Mouse (Mus musculus) c-Kit-positive CD71-positive TER-119-positive erythroid progenitor cells, embryonic 14.5 days (primary cell): Measurements from ENCODE around the gene Lrch1.

Experiments used
- DNase-seq: peaks from one replicate; pipeline ENCODE4 v3.0.0-alpha.2; 2013; ENCODE audit warnings: low spot score

Lrch1 gene

GRCm38 (mm10) chr14:74947376-74948013, at the start of gene Lrch1:
Gene Lrch1 (minus strand): TSS chr14:74947876.
- peak; percentile 73 for DNase-seq

DNA sequence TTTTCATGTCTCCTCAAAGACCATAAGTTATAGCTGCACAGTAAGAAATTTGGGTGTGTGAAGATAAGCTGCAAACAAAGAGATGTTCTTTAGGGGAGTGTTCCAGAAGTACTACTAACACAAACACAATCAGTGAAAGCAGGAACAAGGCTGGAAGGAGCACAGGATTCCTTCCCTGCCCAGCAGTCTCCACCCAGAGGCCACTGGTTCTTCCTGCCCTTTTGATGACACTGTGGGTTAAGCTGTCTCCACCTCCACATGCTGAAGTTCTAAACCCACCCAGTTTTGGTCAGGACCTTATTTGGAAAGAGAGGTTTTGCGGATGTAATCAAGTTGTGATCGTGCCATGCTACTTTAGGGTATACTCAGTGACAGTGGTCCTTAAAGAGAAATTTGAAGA, 49.4 kb upstream of the Lrch1 start:
- DNase-seq = no peak

- DNase-seq = no peak
Observed at GRCm38 (mm10) chr14:74996556-74996955, 48.9 kb upstream of the Lrch1 start.

DNA sequence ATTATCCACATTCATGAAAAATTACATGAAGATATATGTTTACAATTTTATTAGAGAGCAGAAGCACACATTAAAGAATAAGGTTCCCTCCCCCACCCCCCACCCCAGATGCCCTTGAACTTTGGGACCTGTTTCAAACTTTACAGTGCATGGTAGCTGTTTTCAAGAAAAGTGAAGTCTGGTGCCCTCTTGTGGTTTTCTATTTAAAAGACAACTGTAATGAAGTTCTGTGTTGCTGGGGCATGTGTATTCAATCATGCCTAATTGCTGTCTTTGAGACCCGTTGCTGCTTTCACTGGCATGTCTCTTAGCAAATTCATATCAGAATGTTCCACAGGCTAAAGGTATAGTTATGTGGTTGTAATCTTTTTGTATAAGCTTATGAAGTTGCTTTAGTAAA, 42.8 kb upstream of the Lrch1 start:
- DNase-seq = peak; percentile 81

- no peak for DNase-seq
Observed at GRCm38 (mm10) chr14:74989909-74990308, 42.2 kb upstream of the Lrch1 start.

- DNase-seq = no peak
Observed at GRCm38 (mm10) chr14:74989322-74989721, 41.6 kb upstream of the Lrch1 start.

DNA sequence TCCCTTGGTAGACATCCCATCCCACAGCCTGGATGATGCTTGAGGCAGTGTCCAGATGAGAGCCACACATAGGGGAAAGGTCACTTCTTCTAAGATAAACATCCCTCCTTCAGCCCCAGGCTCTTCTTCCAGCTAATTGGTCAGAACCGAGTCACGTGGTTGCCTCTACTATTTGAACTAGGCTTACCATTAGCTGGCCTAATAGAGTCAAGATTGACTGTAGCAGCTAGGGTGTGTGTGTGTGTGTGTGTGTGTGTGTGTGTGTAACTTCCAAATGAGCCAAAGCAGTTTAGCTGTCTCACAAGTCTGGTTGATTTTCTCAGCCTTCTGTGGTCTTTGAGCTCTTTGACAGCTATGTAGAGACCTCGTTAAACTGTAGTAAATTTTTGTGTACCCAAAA, 38.9 kb upstream of the Lrch1 start:
- DNase-seq = no peak

- no peak for DNase-seq
Observed at GRCm38 (mm10) chr14:74985658-74986057, 38.0 kb upstream of the Lrch1 start.

DNA sequence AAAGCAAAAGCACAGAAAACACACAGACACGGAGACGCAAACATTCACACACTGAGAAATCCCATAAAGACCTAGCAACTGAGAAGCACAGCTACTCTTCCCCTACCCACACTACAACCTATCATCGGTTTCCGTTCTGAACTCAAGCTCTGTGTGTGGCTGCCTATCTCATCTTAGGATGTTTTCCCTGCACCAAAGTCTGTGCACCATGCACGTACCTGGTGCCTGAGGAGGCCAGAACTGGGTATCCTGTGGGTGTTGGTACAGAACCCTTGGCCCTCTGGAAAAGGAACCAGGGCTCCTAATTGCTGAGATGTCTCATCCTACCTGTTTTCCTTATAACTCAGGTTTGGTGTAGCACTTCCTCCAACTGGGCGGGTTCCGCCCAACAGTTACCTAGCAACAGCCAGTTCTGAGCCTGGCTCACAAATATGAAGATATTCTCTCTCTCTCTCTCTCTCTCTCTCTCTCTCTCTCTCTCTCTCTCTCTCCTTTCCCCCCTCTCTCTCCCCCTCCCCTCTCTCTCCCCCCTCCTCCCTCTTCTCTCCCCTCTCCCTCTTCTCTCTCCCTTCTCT, 37.2 kb upstream of the Lrch1 start:
- DNase-seq = no peak

DNA sequence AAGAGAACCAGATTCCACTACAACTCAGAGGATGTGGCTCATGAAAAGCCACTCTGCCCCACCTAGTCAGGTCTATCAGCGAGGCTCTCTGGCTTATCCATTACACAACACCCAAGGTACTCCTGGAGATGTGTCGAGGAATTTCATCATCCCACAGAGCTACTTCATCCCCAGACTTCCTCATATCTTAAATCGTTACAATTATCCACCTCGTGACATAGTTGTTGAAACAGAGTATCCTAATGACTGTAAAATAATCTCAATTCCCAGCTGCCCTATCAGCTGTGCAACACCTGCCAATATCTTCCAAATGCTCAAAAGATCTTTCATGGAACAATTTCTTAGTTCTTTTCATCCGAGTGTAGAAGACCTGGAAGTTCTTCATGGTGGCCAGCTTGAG, 35.4 kb upstream of the Lrch1 start:
- no peak for DNase-seq

DNA sequence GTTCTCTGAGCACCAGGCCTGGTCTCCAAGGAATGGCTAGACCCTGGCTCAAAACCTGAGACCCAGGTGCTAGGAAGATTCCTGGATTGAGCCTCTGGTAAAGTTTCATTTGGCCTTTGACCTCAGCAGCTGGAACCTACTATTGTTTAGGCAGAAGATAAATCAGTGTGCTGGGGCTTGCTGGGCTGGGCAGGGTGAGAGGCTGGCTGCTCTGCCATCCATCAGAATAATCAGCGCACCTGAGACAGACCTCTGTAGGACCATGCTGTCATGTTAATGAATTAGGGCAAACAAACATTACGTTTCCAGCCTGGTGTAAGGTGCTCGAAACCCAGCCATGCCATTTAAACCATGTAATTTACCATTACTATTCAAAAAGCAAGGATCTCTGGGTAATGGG, 33.3 kb upstream of the Lrch1 start:
- DNase-seq = no peak

DNA sequence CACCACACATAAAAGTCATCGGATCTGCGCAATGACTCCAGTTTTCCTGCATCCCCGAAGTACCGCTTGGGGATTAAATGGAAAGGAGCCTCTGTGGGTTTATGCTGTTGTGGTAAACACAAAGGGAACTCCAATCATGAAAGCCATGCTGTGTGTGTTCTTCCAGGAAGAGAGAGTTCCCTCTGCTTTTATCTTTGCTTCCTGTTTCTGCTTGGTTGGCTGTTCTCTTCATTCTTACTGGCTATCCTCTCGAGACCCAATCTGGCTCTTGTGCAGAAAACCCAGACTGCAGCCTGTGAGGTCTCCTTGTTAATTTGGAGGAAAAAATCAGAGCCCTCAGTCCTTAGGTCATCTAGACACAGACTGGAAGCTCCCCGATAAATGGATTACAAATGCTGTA, 29.3 kb upstream of the Lrch1 start:
- DNase-seq = no peak

DNA sequence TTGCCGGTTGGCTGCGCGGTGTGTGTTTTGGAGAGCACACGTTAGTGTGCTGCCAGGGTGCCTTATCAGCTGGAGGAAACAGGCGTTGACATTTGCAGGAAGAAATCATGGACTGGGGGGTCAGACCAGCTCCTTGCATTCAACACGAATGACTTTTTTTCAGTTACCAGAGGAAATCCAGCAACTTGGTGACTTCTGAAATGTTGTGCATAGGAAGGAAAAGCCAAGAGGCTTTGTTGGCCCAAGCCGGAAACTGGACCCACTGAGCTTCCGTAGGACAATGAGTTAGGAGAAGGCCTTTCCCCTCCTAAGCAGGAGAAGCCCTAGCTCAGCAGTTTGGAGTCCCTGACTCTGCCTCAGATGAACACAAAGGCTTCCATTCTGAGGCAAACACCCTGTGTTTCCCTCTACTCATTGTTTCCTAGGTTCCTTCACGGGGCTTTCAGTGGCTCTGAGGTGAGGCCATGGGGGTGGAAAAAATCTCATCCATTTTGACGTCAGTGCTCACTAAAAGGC, 26.5 kb upstream of the Lrch1 start:
- peak; percentile 21 for DNase-seq

- peak; percentile 53 for DNase-seq
Observed at GRCm38 (mm10) chr14:74972687-74973086, 25.0 kb upstream of the Lrch1 start.

- peak; percentile 65 for DNase-seq
Observed at GRCm38 (mm10) chr14:74972216-74972615, 24.5 kb upstream of the Lrch1 start.

- DNase-seq = no peak
Observed at GRCm38 (mm10) chr14:74963402-74963764, 15.7 kb upstream of the Lrch1 start.

DNA sequence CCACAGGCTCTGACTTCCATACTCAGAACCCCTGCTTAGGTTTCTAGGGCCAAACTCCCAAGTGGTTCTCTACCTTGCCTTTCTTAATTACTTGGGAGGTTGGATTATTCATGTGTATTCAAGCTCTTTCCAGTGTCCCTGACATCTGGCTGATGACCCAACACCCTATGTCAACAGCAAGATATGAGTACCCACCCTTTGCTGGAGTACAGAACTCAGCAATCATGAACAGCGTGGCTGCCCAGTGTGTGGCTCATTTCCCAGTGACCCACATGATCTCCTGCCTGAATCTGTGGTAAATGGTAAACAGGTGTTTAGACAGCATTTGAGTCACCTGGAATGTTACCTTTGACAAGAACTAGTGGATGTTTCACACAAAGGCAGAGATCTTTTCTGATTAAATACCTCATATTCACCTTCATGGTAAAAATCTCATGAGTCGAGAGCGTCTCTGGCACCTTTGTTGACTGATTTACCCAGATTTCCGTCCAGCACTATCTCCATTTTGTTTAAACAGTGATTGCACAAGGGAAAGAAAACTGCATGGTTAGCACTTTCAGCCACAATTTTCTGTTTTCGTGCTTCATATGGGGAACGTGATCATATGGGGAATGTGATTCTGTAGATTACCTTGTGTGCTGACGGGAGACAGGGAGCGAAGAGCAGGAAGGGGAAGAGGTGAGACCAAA, 15.2 kb upstream of the Lrch1 start:
- DNase-seq = no peak

DNA sequence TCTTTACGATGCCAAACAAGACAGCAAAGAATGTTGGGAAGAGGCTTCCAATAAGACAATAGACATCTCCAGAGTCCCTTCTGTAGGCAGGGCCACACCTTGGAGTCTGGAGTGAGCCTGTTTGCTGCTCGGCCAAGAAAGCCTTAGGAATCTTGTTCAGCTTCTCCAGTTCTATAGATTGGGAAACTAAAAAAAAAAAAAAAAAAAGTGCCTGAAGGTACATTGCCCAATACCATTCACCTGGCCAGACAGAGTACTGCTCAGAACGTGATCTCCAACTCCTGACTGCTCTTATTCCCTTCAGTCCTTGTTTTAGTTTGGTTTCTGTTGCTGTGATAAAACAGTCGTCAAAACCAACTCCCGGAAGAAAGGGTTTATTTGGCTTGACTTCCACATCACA, 12.9 kb upstream of the Lrch1 start:
- DNase-seq = no peak

- DNase-seq = no peak
Observed at GRCm38 (mm10) chr14:74956702-74957101, 9.0 kb upstream of the Lrch1 start.

DNA sequence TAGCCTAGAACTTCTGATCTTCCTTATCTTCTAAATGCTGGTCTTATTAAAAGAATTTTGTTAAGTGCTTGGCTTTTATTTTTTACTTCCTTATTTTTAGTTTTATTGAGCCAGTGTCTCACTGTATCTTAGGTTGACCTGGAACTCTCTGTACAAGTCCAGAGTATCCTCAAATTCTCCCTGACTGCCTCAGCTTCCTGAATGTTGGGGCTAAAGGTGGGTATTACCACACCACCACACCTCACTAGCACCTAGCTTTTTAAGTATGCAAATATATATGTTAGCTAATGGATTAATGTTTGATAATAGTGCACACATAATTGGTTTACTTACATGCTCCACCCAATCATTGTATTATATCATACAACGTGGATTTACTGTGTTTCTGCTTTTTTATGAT, 8.6 kb upstream of the Lrch1 start:
- DNase-seq = no peak

- DNase-seq = peak; percentile 44
Observed at GRCm38 (mm10) chr14:74948426-74949240, 957 bp upstream of the Lrch1 start.

DNA sequence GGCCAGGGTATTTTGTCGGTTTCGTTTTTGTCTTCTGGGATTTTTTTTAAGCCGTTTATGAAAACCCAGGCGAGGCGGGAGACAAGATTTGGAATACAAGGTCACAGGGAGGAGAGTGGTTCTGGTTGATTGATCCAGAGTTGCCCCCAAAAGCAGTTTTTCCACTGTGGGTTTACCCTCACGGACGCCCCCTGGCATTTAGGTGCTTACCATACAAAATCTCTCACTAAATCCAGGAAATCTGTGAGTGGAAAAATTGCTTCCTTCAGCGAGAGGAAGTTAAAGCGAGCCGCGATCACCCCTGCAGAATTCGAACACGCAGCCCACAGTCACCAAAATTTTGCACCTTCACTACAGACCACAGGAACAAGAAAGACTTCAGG, 329 bp upstream of the Lrch1 start:
- no peak for DNase-seq
